Mouse (Mus musculus): Measurements from ENCODE around the gene Sppl3.

Sppl3 gene

GRCm38 (mm10) chr5:115000503-115000902 lies 10.4 kb upstream of the Sppl3 start:
- DNase-seq, result no peak

GRCm38 (mm10) chr5:115001464-115001863 lies 9.5 kb upstream of the Sppl3 start:
- no peak for DNase-seq

DNA sequence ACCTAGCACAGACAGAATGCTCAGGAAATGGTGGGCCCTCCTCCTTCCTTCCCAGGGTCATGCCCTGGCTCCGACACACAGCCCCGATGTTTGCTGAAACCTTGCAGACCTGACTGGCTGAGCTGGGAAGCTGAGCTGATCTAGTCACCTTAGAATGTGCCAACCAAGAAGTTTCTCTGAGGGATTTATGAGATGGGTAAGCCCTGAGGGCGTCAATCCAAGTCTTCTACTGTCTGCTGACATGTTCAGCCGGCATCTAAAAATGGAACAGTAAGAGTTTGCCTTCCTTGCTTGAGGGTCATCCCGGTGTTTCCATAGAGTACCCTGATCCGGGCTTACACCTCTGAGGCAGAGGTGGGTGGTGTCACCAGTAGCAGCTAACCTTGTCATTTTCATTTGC lies 8.2 kb upstream of the Sppl3 start:
- DNase-seq, result no peak

DNA sequence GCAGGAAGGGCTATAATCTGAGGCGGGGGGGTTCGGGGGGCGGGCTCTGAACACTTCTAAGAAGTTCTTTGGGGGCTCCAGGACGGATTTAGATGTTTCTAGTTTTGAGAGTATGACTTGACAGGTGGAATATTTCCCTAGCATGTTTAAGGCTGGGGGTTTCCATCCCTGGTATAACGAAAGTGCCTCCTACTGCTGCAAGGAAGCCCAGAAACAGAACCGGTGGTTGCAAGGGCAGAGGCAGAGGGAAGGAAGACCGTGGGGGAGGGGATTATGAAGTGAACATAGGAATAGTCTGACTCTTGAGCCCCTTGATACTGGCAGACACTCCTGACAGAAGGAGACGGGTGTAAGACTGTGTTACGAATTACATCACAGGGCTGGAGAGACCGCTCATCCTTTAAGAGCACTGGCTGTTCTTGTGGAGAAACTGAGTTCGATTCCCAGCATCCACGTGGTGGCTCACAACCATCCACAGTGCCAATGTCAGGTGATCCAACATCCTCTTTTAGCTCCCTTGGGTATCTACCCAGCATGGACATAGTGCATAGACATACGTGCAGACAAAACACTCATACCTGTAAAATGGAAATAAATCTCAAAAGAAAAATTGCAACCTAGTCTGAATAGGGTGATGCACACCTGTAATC lies 7.6 kb upstream of the Sppl3 start:
- no peak for DNase-seq

DNA sequence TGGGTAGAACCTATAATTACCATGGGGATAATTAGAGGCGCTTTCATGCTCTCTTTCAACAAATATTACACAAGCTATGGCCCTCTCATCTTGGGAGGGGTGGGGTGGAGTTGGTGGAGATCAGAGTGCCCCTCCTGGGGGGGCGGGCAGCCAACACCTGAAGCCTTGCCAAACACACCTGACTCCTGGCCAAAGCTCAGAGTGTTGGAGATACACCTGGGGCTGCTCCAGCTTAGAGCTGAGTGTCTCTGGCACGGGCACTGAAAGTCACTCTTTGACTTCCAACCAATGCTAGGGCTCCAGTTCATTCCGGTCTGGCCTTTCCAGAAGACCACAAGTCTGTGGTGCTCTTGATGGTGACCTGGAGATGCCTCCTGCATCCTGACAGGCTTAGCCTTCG lies 3.2 kb upstream of the Sppl3 start:
- no peak for DNase-seq

DNA sequence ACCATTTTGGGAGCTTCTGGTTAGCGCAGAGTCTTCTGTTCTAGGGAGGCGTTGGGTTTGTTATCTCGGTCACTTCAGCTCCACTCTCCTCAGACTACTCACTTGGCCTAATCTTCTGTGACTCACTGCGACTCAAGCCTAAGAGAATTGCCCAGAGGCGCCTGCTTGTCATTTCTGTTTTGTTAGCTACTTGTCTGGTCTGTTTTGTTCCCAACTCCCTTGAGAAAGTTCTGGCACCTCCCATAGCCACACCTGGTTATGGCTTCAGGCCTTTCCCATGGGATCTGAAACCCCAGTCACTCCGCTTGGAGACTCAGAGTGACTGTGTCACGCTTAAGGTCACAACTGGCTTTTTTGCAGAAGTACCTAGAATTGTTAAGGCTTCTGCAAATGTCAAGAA lies 2.6 kb upstream of the Sppl3 start:
- no peak for DNase-seq

GRCm38 (mm10) chr5:115009143-115009542 lies 1.8 kb upstream of the Sppl3 start:
- no peak for DNase-seq

DNA sequence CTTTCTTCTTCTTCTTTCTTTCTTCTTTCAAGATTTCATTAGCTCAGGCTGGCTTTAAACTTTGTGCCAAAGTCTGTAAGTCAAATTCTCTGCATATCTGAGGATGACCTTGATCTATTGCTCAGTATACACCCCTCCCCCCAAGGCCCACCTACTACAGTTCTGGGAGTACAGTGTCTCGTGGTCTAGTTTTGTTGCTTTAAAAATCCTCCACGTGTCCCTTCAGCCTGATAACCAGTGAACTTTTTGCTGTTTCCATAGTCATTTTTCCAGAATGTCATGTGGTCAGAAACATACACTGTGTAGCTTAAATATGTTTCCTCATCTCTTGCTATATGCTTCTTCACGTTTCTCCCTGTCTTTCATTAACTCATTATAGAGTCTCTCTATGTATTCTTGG lies 976 bp upstream of the Sppl3 start:
- DNase-seq, result no peak

DNA sequence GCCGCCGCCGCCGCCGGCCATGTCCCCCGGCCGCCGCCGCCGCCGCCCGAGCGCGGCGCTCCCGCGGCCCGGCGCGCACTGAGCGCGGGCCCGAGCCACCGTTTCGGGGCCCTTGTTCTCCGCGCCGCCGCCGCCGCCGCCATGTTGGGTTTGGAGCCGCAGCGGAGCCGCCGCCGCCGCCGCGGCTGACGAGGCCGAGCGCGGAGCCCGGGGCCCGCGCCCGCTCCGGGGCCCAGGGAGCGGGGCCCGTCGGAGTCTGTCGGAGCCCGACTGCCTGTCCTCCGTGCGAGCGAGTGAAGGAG lies 231 bp downstream of the Sppl3 start:
- peak; percentile 11 for DNase-seq

- peak; percentile 49 for DNase-seq
These were observed 753 bp downstream of the Sppl3 start for GRCm38 (mm10) chr5:115011519-115012261.

DNA sequence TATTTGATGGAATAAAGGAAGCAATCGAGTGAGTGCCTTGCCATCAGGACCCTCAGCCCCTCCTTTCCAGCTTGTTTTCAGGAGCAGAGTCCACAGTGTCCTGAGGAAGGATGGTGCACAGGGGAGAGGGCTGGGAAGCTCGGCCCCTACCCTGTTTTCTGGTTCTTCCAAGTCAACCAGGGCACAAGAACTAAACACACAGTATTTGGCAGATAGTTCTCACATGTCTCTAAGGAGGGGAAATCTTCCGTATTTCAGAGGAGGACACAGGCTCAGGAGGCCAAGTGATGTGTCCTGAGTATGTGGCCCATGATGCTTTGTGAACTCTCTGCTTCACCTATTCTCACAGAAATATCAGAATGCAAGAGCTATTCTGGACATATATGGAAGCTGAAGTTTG lies 2.5 kb downstream of the Sppl3 start:
- no peak for DNase-seq

DNA sequence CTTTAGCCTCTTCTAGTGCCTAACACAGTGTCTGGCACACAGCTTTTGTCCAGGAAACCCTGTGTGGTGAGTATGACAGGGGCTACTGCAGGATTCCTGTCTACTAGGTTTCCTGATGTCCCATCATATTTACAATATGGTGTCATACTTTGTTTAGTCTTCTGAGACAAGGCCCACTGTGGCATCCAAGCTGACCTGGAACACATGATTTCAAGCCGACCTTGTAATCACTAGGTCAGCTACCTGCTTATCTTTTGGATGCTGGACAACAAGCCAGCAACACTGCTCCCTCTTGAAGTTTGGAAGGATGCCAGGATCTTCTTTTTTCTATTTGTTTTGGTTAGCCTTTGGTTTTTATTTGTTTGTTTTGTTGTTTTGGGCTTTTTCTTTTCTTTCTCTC lies 3.6 kb downstream of the Sppl3 start:
- no peak for DNase-seq

DNA sequence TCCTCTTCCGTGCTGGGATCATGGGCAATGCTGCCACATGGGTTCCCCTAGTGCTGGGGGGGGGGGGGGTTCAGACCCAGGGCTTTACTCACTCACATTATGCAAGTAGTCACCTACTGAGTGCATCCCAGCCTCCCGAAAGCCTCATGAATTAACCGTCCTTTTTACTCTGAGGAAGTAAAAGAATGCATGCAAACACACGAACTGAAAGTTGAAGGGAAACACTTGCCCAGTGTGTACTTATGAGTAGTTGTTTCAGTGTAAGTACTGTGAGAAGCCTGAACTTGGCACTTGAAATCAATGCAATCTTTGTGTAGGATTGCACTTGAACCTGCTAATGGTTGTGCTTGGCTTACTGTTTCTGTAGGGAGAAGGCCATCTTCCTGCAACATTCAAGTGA lies 4.2 kb downstream of the Sppl3 start:
- no peak for DNase-seq

DNA sequence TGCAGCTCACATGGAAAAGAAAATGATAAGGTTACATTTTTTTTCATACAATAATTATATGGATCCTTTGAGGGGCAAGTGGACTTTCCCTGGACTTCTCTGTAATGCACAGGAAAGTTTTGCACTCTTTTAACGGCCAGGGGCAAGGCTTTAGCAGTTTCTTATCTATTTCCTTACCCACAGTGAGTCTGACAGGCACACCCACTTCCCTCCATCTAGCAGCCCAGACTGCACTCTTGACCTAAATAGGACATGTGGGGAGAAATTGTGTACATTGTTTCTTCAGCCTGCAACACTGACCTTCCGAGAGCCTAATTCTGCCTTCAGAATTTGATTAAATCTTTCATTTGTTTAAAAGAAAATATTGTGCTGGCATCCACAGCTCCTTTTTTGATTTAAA lies 7.3 kb downstream of the Sppl3 start:
- DNase-seq, result no peak

DNA sequence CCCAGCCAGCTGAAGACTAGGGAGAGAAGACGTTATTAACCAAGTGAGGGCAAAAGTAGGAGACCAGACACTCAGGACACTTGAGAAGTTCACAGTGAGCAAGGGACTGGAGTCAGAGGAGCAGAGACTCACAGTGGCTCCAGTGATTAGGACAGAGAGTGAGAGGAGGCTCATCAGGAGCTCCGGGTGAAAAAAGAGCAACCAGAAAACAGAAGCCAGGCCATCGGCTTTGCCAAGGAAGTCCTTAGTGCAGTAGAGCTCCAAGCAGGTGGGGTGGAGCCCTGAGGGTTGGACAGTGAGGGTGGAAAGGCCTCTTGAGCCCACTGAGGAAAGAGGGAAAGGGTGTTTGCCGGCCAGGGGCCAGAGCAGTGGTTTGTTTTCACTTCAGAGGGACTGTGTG lies 7.9 kb downstream of the Sppl3 start:
- DNase-seq, result no peak

- DNase-seq, result no peak
These were observed 11.1 kb downstream of the Sppl3 start for GRCm38 (mm10) chr5:115022021-115022420.

DNA sequence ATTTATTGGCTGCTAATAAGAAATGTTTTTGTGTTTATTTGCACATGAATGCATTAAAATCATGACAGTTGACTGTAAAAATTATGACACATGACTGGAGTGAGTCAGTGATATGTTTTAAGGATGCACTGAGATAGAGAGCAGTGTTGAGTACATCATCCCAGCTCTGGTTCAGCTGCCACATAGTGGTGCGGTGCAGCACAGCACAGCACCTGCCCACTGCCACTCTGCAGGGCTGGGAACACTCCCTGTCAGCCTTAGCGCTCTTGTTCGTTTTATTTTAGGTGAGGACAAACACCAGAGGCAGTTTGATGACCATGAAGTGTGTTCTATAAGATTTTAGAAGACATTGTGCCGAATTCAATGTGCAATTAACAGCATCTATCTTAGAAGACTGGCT lies 15.2 kb downstream of the Sppl3 start:
- DNase-seq, result no peak

- no peak for DNase-seq
These were observed 16.2 kb downstream of the Sppl3 start for GRCm38 (mm10) chr5:115027109-115027508.

- DNase-seq, result no peak
These were observed 18.0 kb downstream of the Sppl3 start for GRCm38 (mm10) chr5:115028920-115029319.

GRCm38 (mm10) chr5:115029509-115029908 lies 18.6 kb downstream of the Sppl3 start:
- no peak for DNase-seq

- DNase-seq, result no peak
These were observed 20.6 kb downstream of the Sppl3 start for GRCm38 (mm10) chr5:115031576-115031975.

GRCm38 (mm10) chr5:115032620-115033019 lies 21.7 kb downstream of the Sppl3 start:
- DNase-seq, result no peak

DNA sequence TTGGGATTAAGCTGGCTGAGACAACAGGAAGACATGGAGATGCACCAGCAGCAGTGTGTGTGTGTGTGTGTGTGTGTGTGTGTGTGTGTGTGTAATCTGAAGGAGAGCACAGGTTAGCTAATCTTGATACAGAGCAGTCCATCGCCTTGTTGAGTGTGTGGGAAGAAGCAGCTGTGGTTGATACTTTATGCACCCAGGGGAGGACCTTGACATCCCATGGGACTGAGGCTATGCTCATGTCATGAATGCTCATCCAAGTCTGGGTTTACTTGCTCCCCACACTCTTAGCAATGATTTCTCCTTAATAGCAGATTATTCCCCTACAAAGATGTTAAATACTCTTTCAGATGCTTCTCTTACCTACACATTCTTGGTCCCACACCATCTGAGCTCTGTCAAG lies 24.3 kb downstream of the Sppl3 start:
- no peak for DNase-seq

DNA sequence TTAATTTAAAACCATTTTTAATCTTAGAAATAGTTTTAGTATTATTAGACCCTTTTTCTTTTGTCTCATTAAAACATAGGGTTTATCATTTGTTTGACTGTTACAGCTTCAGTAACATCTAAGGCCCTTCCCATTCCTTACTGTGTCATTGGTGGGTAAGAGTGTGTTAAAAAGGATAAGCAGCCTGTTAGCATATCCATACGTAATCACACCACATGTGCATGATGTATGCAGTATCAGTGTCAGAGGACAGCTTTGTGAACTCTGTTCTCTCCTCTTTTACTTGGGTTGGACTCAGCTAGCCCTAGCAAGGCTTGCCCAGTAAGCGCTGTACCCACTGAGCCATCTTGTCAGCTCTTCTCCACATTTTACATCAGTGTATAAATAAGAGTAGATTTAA lies 26.2 kb downstream of the Sppl3 start:
- no peak for DNase-seq

- DNase-seq, result no peak
These were observed 29.8 kb downstream of the Sppl3 start for GRCm38 (mm10) chr5:115040756-115041155.
